Mouse (Mus musculus) heart, postnatal 0 days (tissue): ENCODE measurements around the gene Rnf167. TPM values are rescaled to one million over a fixed set of nuclear protein-coding genes. Genes with fewer than 3 reads are reported as not detected.

ENCODE experiments used
- ATAC-seq: fragments of 200-750 bp; cut with Nextera tagmentation; 2 replicates; pipeline ENCODE4 v1.8.0; 2017; ENCODE audit warnings: low read depth, moderate number of reproducible peaks, moderate library complexity; ENCODE audit not compliant: insufficient read depth
- DNase-seq: peaks from one replicate; pipeline ENCODE4 v3.0.0-alpha.2; 2016; ENCODE audit warnings: low spot score
- H3K27ac ChIP-seq: fragments of 300-500 bp; sonication (generic); 2 replicates; pipeline ENCODE4 v1.5.1; 2014; ENCODE audit warnings: low read depth, mild to moderate bottlenecking
- H3K27me3 ChIP-seq: fragments of 300-500 bp; sonication (generic); 2 replicates; pipeline ENCODE4 v1.6.1; 2014; ENCODE audit warnings: low read length, mixed read lengths; ENCODE audit not compliant: control insufficient read depth, insufficient read depth
- H3K36me3 ChIP-seq: fragments of 300-500 bp; sonication (generic); replicated peaks from 2 replicates; pipeline ENCODE4 v1.6.1; 2014; ENCODE audit warnings: low read length, mixed read lengths; ENCODE audit not compliant: control insufficient read depth, insufficient read depth
- H3K4me1 ChIP-seq: fragments of 300-500 bp; sonication (generic); 2 replicates; pipeline ENCODE4 v1.6.1; 2014; ENCODE audit warnings: antibody characterized with exemption; ENCODE audit not compliant: control insufficient read depth, insufficient read depth
- H3K4me2 ChIP-seq: fragments of 300-500 bp; sonication (generic); 2 replicates; pipeline ENCODE4 v1.6.1; 2014; ENCODE audit warnings: low read depth, mild to moderate bottlenecking, low read length, moderate library complexity
- H3K4me3 ChIP-seq: fragments of 300-500 bp; sonication (generic); 2 replicates; pipeline ENCODE4 v1.5.1; 2014; ENCODE audit warnings: low read depth, low read length
- H3K9ac ChIP-seq: fragments of 300-500 bp; sonication (generic); replicated peaks from 2 replicates; pipeline ENCODE4 v1.6.1; 2014; ENCODE audit warnings: low read depth, low read length, mixed read lengths
- H3K9me3 ChIP-seq: fragments of 300-500 bp; sonication (generic); replicated peaks from 2 replicates; pipeline ENCODE4 v1.6.1; 2016; ENCODE audit warnings: low read length; ENCODE audit not compliant: control insufficient read depth
- CTCF ChIP-seq: IDR thresholded peaks from 2 replicates; pipeline ENCODE4 v1.5.1; 2016; ENCODE audit warnings: antibody characterized with exemption, control low read depth, low read depth
- EP300 ChIP-seq: IDR thresholded peaks from 2 replicates; pipeline ENCODE4 v1.6.1; 2016; ENCODE audit warnings: antibody characterized with exemption, low read depth
- WGBS: fragments of 180-500 bp; shearing (Covaris S2); extraction: QIAGEN DNeasy Blood & Tissue Kit; methylation state at CpG from one replicate; pipeline ENCODE4 v1.1.7; 2014; 5-methylcytosine and 5-hydroxymethylcytosine counted together
- polyA plus RNA-seq: library from polyadenylated mRNA; unstranded; fragments of >200 nt; fragmentation: Nextera tagmentation; extraction: Ambion mirVana; gene quantifications from 2 replicates; pipeline ENCODE4 v1.2.1, GENCODE M21; 2015
- total RNA-seq: library from RNA; depleted of rRNA; stranded (reverse); fragments of >200 nt; gene quantifications from 2 replicates; pipeline ENCODE4 v1.2.3, GENCODE M21; 2014; ENCODE audit warnings: low replicate concordance

Gene Rnf167
- total and polyA plus RNA-seq, 2 experiments from 2014 or later: 62.5 to 66.3 TPM

GRCm38 (mm10) chr11:70660571-70660970 lies 13.5 kb downstream of the Rnf167 start:
- Histone ChIP-seq H3K4me3 (no peak overlapping the region), H3K27me3 (no peaks in the 10 kb centered on the region), H3K9ac (no peak overlapping the region), H3K27ac (peak overlapping the region; percentile 30; the same call in 1 of the 2 replicates), H3K4me1 (peaks cover 44% of the 10 kb centered on the region), H3K4me2 (0 out of 2 replicates have a peak overlapping the region, but pooled peaks have one; percentile 9), H3K9me3 (no peaks in the 10 kb centered on the region), H3K36me3 (peaks cover 60% of the 10 kb centered on the region)
- 77% methylated on average over 8 of the region's 8 CpGs for WGBS
- DNase-seq: no peak
- no peak for ATAC-seq
- TF ChIP-seq CTCF: no peak
- TF ChIP-seq EP300: no peak

- H3K9ac ChIP-seq: no peak overlapping the region
- peak overlapping the region; percentile 70 for H3K27ac ChIP-seq
- H3K27me3 ChIP-seq: no peaks in the 10 kb centered on the region
- peaks cover 34% of the 10 kb centered on the region for H3K4me1 ChIP-seq
- TF ChIP-seq EP300: no peak
- peaks cover 68% of the 10 kb centered on the region for H3K36me3 ChIP-seq
- no peak for DNase-seq
- WGBS: 59% methylated on average over 8 of the region's 8 CpGs
- H3K9me3 ChIP-seq: no peaks in the 10 kb centered on the region
- H3K4me2 ChIP-seq: no peak overlapping the region
- ATAC-seq: no peak
- no peak overlapping the region for H3K4me3 ChIP-seq
Measured at GRCm38 (mm10) chr11:70663101-70663500, 16.1 kb downstream of the Rnf167 start.

- peaks cover 68% of the 10 kb centered on the region for H3K36me3 ChIP-seq
- H3K4me2 ChIP-seq: no peak overlapping the region
- TF ChIP-seq EP300 (peak; percentile 53; the same call in 1 of the 2 replicates), CTCF (no peak)
- H3K4me3 ChIP-seq: no peak overlapping the region
- no peak overlapping the region for H3K9ac ChIP-seq
- H3K27me3 ChIP-seq: no peaks in the 10 kb centered on the region
- no peaks in the 10 kb centered on the region for H3K9me3 ChIP-seq
- ATAC-seq: peak; percentile 21; the same call in 1 of the 2 replicates
- H3K27ac ChIP-seq: peak overlapping the region; percentile 70
- peak; percentile 59 for DNase-seq
- peaks cover 30% of the 10 kb centered on the region for H3K4me1 ChIP-seq
- WGBS: 40% methylated on average over 6 of the region's 6 CpGs
Measured at GRCm38 (mm10) chr11:70663957-70664356, 16.9 kb downstream of the Rnf167 start.

- peaks cover 62% of the 10 kb centered on the region for H3K36me3 ChIP-seq
- no peak overlapping the region for H3K4me3 ChIP-seq
- no peak for TF ChIP-seq EP300
- TF ChIP-seq CTCF: peak; percentile 19; the same call in 1 of the 2 replicates
- DNase-seq (no peak), ATAC-seq (no peak)
- H3K4me1 ChIP-seq: peaks cover 23% of the 10 kb centered on the region
- WGBS: 90% methylated on average over 9 of the region's 9 CpGs
- no peaks in the 10 kb centered on the region for H3K27me3 ChIP-seq
- peak overlapping the region; percentile 70 for H3K27ac ChIP-seq
- H3K4me2 ChIP-seq: no peak overlapping the region
- H3K9me3 ChIP-seq: no peaks in the 10 kb centered on the region
- H3K9ac ChIP-seq: no peak overlapping the region
Measured at GRCm38 (mm10) chr11:70664741-70665140, 17.7 kb downstream of the Rnf167 start.

- ATAC-seq: no peak
- Histone ChIP-seq H3K9ac (no peak overlapping the region), H3K9me3 (no peaks in the 10 kb centered on the region), H3K4me3 (no peak overlapping the region), H3K27me3 (no peaks in the 10 kb centered on the region), H3K36me3 (peaks cover 49% of the 10 kb centered on the region), H3K27ac (no peak overlapping the region), H3K4me1 (peaks cover 12% of the 10 kb centered on the region), H3K4me2 (no peak overlapping the region)
- WGBS: 94% methylated on average over 8 of the region's 8 CpGs
- no peak for DNase-seq
- TF ChIP-seq CTCF: no peak
- TF ChIP-seq EP300: no peak
Measured at GRCm38 (mm10) chr11:70666687-70667086, 19.7 kb downstream of the Rnf167 start.
